Mouse (Mus musculus) heart, adult 2 months (tissue): ENCODE data around the gene Plekha6. TPM values are rescaled to one million over a fixed set of nuclear protein-coding genes. Genes with fewer than 3 reads are reported as not detected.

ENCODE experiments used
- DNase-seq, 2 experiments: peaks; one replicate each; pipeline ENCODE4 v3.0.0; 2021
- H3K27ac ChIP-seq: fragments of 200-600 bp; 2 replicates; pipeline ENCODE4 v1.8.1; 2022
- H3K27me3 ChIP-seq: fragments of 200-500 bp; 2 replicates; pipeline ENCODE4 v1.6.1; 2012; ENCODE audit warnings: mild to moderate bottlenecking, low read length, inconsistent platforms, mixed read lengths; ENCODE audit not compliant: control insufficient read depth, insufficient read depth
- H3K36me3 ChIP-seq: fragments of 200-500 bp; 2 replicates; pipeline ENCODE4 v1.6.1; 2012; ENCODE audit warnings: low read length, inconsistent platforms; ENCODE audit not compliant: control insufficient read depth, insufficient read depth
- H3K4me1 ChIP-seq: fragments of 200-500 bp; 2 replicates; pipeline ENCODE4 v1.6.1; 2011; ENCODE audit warnings: low read length; ENCODE audit not compliant: control insufficient read depth, insufficient read depth
- H3K4me3 ChIP-seq: fragments of 200-600 bp; 2 replicates; pipeline ENCODE4 v1.8.1; 2022
- H3K79me2 ChIP-seq: fragments of 200-500 bp; replicated peaks from 2 replicates; pipeline ENCODE4 v1.6.1; 2012; ENCODE audit warnings: mild to moderate bottlenecking, inconsistent platforms, low read length, moderate library complexity, mixed read lengths; ENCODE audit not compliant: control insufficient read depth, insufficient read depth
- H3K9ac ChIP-seq: fragments of 200-500 bp; 2 replicates; pipeline ENCODE4 v1.6.1; 2012; ENCODE audit warnings: low read depth, mild to moderate bottlenecking, control low read depth, inconsistent platforms, low read length, mixed read lengths
- CTCF ChIP-seq: fragments of 200-600 bp; IDR thresholded peaks from 2 replicates; pipeline ENCODE4 v1.8.1; 2022; ENCODE audit warnings: antibody characterized with exemption, mild to moderate bottlenecking, moderate library complexity
- EP300 ChIP-seq: fragments of 200-500 bp; IDR thresholded peaks from 2 replicates; pipeline ENCODE4 v1.6.1; 2011; ENCODE audit warnings: low read depth, low read length, control low read depth; ENCODE audit not compliant: insufficient read depth
- POLR2A ChIP-seq: fragments of 200-500 bp; IDR thresholded peaks from 2 replicates; pipeline ENCODE4 v1.6.1; 2011; ENCODE audit warnings: mild to moderate bottlenecking, low read depth, low read length, control low read depth; ENCODE audit not compliant: insufficient read depth
- WGBS: fragments of 180-500 bp; shearing (Covaris S2); methylation state at CpG from one replicate; pipeline ENCODE4 v1.1.7; 2018; 5-methylcytosine and 5-hydroxymethylcytosine counted together
- intact Hi-C: fragments of 180-260 bp; cut with DNase I; formaldehyde crosslinking; loops from one replicate; pipeline ENCODE4 v1.15.1; 2025
- polyA plus RNA-seq: library from polyadenylated mRNA; depleted of rRNA; stranded (reverse); fragments of >200 nt; gene quantifications from 2 replicates; pipeline ENCODE4 v1.2.3, GENCODE M21; 2012
- total RNA-seq, 2 experiments: library from RNA; stranded (reverse); gene quantifications; 2 replicates each; pipeline ENCODE4 v1.2.3; 2021

Plekha6 gene
- total and polyA plus RNA-seq, 3 experiments, result 51.0 to 67.5 (median 55.2) TPM

DNA sequence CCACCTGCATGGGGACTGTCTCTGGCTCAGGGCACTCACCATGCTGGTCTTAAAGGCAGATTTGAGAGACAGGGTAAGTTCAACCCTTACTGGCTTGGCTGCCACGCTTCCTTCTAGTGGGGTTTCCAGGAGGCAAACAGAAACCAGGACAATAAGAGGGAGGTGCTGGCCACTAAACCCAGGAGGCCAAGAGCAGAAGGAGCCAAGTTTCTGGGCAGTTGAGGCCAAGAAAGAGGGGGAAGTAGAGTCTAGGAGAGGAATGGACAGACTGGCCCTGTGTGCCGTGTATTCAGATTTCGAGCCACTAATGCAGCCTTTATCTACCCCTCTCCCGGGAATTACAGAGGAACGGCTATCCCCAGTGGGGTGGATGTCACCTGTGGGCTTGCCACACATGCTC is 83.2 kb downstream of the Plekha6 start:
- no peak for TF ChIP-seq POLR2A
- no peak for TF ChIP-seq EP300
- no peak for TF ChIP-seq CTCF
- Histone ChIP-seq H3K27ac (peak overlapping the region; percentile 36), H3K79me2 (no peaks in the 10 kb centered on the region), H3K9ac (no peak overlapping the region), H3K4me3 (no peak overlapping the region), H3K27me3 (no peaks in the 10 kb centered on the region), H3K4me1 (peaks cover 20% of the 10 kb centered on the region), H3K36me3 (no peaks in the 10 kb centered on the region)
- intact Hi-C loops, result no loop called here
- DNase-seq, result peak in 1 of 2 experiments; percentile 42
- WGBS, result 42% methylated on average over 5 of the region's 5 CpGs

DNA sequence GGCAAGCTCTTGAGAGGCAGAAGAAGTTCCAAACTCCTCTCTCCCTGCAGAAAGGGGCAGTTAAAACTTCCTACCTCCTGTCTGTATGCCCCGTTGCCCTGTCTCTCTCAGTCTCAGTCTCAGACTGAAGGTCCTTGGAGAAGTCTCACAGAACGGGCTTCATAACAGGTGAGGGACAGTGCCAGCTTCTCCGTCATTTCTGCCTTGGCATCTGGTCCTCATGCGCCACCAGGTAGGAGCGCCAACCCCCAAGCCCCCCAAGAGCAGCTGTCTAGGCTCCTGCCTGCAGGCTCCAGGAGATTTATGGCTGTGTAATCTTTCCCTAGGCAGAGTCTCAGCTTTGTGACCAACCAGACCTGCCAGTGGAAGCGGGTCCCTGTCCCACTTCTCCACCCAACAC is 86.8 kb downstream of the Plekha6 start:
- peaks cover 27% of the 10 kb centered on the region for H3K4me1 ChIP-seq
- 93% methylated on average over 6 of the region's 6 CpGs for WGBS
- no peak overlapping the region for H3K4me3 ChIP-seq
- intact Hi-C loops, result no loop called here
- no peak overlapping the region for H3K9ac ChIP-seq
- H3K27ac ChIP-seq, result peak overlapping the region; percentile 53; the same call in 1 of the 2 replicates
- H3K79me2 ChIP-seq, result no peaks in the 10 kb centered on the region
- no peaks in the 10 kb centered on the region for H3K36me3 ChIP-seq
- no peaks in the 10 kb centered on the region for H3K27me3 ChIP-seq
- no peak for DNase-seq
- TF ChIP-seq EP300 (no peak), CTCF (no peak)

GRCm38 (mm10) chr1:133251625-133252034 is 87.6 kb downstream of the Plekha6 start:
- TF ChIP-seq EP300 (peak; percentile 60; the same call in 1 of the 2 replicates), CTCF (no peak)
- no peaks in the 10 kb centered on the region for H3K27me3 ChIP-seq
- H3K36me3 ChIP-seq, result no peaks in the 10 kb centered on the region
- H3K9ac ChIP-seq, result no peak overlapping the region
- intact Hi-C loops, result loop anchor here (2.0 kb wide), 2 partner anchors 15 to 25 kb away; no protein-coding TSS in a partner anchor
- WGBS, result 3% methylated on average over 5 of the region's 5 CpGs
- DNase-seq, result peak; percentile 58 to 75
- peaks cover 24% of the 10 kb centered on the region for H3K4me1 ChIP-seq
- no peak overlapping the region for H3K4me3 ChIP-seq
- H3K27ac ChIP-seq, result peak overlapping the region; percentile 58
- no peaks in the 10 kb centered on the region for H3K79me2 ChIP-seq

GRCm38 (mm10) chr1:133252251-133252650 is 88.2 kb downstream of the Plekha6 start:
- intact Hi-C loops, result loop anchor here (2.0 kb wide), 2 partner anchors 15 to 25 kb away; no protein-coding TSS in a partner anchor
- no peaks in the 10 kb centered on the region for H3K79me2 ChIP-seq
- H3K4me1 ChIP-seq, result peaks cover 22% of the 10 kb centered on the region
- no peak overlapping the region for H3K9ac ChIP-seq
- 64% methylated on average over 3 of the region's 3 CpGs for WGBS
- H3K4me3 ChIP-seq, result no peak overlapping the region
- no peaks in the 10 kb centered on the region for H3K27me3 ChIP-seq
- H3K36me3 ChIP-seq, result no peaks in the 10 kb centered on the region
- peak overlapping the region; percentile 58 for H3K27ac ChIP-seq
- TF ChIP-seq CTCF (no peak), EP300 (no peak), POLR2A (no peak)
- DNase-seq, result peak in 1 of 2 experiments; percentile 55

DNA sequence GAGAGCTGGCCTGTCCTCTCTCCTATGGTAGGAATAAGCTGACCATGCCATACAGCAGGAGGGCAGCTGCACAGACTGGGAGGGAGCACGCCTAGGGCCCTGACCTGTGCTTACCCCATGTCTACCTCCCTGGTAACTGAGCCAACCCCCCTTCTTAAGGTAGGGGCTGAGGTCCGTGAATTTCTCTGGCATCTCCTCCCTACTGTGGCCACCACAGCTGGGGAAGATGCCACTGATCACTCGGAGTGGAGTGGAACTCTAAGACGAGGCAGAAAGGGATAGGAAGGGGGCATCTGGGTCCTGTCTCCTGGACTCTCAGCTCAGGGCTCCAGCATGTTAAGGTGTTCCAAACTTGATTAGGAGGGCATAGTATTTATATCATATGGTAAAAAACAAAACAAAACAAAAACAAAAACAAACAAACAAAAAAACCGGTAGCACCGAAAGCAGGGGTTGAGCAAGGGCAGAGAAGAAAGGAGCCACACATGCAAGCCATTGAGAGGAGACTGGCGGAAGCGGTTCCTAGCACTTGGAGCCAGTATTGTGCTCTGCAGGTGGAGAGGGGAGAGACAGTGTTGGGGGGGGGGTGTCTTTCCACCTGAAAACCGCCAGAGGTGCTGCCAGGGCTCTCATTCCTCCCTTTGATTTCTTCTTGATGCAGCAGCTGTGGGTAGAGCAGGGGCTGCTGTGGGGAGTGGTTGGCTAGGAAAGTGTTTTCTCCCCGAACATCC is 89.0 kb downstream of the Plekha6 start:
- WGBS, result 57% methylated on average over 10 of the region's 10 CpGs
- Histone ChIP-seq H3K9ac (peak overlapping the region; percentile 10; the same call in 1 of the 2 replicates), H3K79me2 (no peaks in the 10 kb centered on the region), H3K4me1 (peaks cover 22% of the 10 kb centered on the region), H3K27me3 (no peaks in the 10 kb centered on the region), H3K4me3 (no peak overlapping the region), H3K27ac (peak overlapping the region; percentile 58), H3K36me3 (no peaks in the 10 kb centered on the region)
- intact Hi-C loops, result loop anchor here (2.0 kb wide), 2 partner anchors 14 to 26 kb away; no protein-coding TSS in a partner anchor
- TF ChIP-seq EP300, result no peak
- TF ChIP-seq POLR2A, result no peak
- no peak for TF ChIP-seq CTCF
- DNase-seq, result no peak

DNA sequence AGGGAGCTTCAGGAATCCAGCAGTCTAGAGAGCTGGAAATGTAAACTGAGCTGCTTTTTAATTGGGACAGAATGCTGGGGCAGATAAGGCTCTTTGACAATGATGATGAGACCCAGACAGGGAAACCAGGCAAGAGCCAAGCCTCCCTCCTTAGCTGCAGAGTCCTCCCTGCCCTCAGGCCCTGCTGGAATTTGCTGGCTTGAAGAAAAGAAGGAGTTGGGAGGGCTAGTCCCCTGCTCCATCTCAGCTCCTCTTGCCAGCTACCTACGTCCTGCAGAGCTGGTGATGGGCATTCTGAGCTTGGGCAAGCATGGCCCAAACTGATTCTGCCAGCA is 89.5 kb downstream of the Plekha6 start:
- H3K27me3 ChIP-seq, result no peaks in the 10 kb centered on the region
- no peaks in the 10 kb centered on the region for H3K36me3 ChIP-seq
- H3K9ac ChIP-seq, result no peak overlapping the region
- H3K4me1 ChIP-seq, result peaks cover 24% of the 10 kb centered on the region
- intact Hi-C loops, result loop anchor here (2.0 kb wide), 2 partner anchors 13 to 27 kb away; no protein-coding TSS in a partner anchor
- peak overlapping the region; percentile 43; the same call in 1 of the 2 replicates for H3K27ac ChIP-seq
- TF ChIP-seq CTCF, result no peak
- TF ChIP-seq POLR2A, result no peak
- TF ChIP-seq EP300, result 0 out of 2 replicates have a peak, but pooled peaks have one; percentile 33
- WGBS, result 40% methylated on average over 1 of the region's 1 CpGs
- DNase-seq, result peak; percentile 51 to 59
- no peak overlapping the region for H3K4me3 ChIP-seq
- no peaks in the 10 kb centered on the region for H3K79me2 ChIP-seq
